Mouse (Mus musculus) liver, adult 10 weeks (tissue): ENCODE results near the gene Myo9b. TPM values are rescaled to one million over a fixed set of nuclear protein-coding genes. Genes with fewer than 3 reads are reported as not detected.

Experiments
- polyA plus RNA-seq: library from polyadenylated mRNA; stranded (reverse); fragments of 350-450 nt; fragmentation: Illumina TruSeq; extraction: RNeasy Lipid Tissue Mini Kit (QIAGEN cat#74804); gene quantifications from one replicate; pipeline ENCODE4 v1.2.3, GENCODE M21; 2014; ENCODE audit warnings: low read depth, low replicate concordance

Myo9b gene
- polyA plus RNA-seq: 2.4 TPM

GRCm38 (mm10) chr8:71272286-71273150, at the start of gene Myo9b, which contains the start of gene Haus8:
TSS of gene Myo9b (plus strand) at chr8:71272714.
TSS of gene Haus8 (minus strand) at chr8:71272934.

GRCm38 (mm10) chr8:71366771-71367528, 94.4 kb downstream of the Myo9b start, which contains the start of gene Use1:
TSS of gene Use1 (plus strand) at chr8:71366848.

GRCm38 (mm10) chr8:71371236-71371848, 98.8 kb downstream of the Myo9b start, which contains the start of gene Ocel1:
TSS of gene Ocel1 (plus strand) at chr8:71371298.

GRCm38 (mm10) chr8:71381421-71381970, 109.0 kb downstream of the Myo9b start, which contains the start of gene Nr2f6:
TSS of gene Nr2f6 (minus strand) at chr8:71381960.

GRCm38 (mm10) chr8:71395629-71396028, 123.1 kb downstream of the Myo9b start, which contains the start of gene Ushbp1:
TSS of gene Ushbp1 (minus strand) at chr8:71395802.

GRCm38 (mm10) chr8:71396639-71397305, 124.3 kb downstream of the Myo9b start, which contains the start of gene Babam1:
TSS of gene Babam1 (plus strand) at chr8:71396861.

GRCm38 (mm10) chr8:71405401-71406098, 133.0 kb downstream of the Myo9b start, which contains the start of gene Ankle1:
TSS of gene Ankle1 (plus strand) at chr8:71406010.

Other genes with a start within 250 kb of the Myo9b start
- 1.6 TPM for gene Haus8, start 220 bp downstream of the Myo9b start, polyA plus RNA-seq
- gene Use1, start 94.1 kb downstream of the Myo9b start, polyA plus RNA-seq: 5.1 TPM
- 1.1 TPM for gene Ocel1, start 98.6 kb downstream of the Myo9b start, polyA plus RNA-seq
- gene Nr2f6, start 109.2 kb downstream of the Myo9b start, polyA plus RNA-seq: 9.2 TPM
- gene Ushbp1, start 123.1 kb downstream of the Myo9b start, polyA plus RNA-seq: 1.0 TPM
- gene Babam1, start 124.1 kb downstream of the Myo9b start, polyA plus RNA-seq: 20.7 TPM
- gene Ankle1, start 133.3 kb downstream of the Myo9b start, polyA plus RNA-seq: not detected
- gene Abhd8, start 190.9 kb downstream of the Myo9b start, polyA plus RNA-seq: not detected
- gene Mrpl34, start 192.2 kb downstream of the Myo9b start, polyA plus RNA-seq: 5.9 TPM
- 1.1 TPM for gene Dda1, start 196.5 kb downstream of the Myo9b start, polyA plus RNA-seq
- 0.45 TPM for gene Ano8, start 213.2 kb downstream of the Myo9b start, polyA plus RNA-seq
- gene Gtpbp3, start 215.4 kb downstream of the Myo9b start, polyA plus RNA-seq: 0.64 TPM
- gene Plvap, start 239.0 kb downstream of the Myo9b start, polyA plus RNA-seq: 3.6 TPM